Mouse (Mus musculus) liver, adult 10 weeks (tissue): Measurements from ENCODE around the gene Scgb2b11. TPM values are rescaled to one million over a fixed set of nuclear protein-coding genes. Genes with fewer than 3 reads are reported as not detected.

Experiments
- polyA plus RNA-seq: library from polyadenylated mRNA; stranded (reverse); fragments of 350-450 nt; fragmentation: Illumina TruSeq; extraction: RNeasy Lipid Tissue Mini Kit (QIAGEN cat#74804); gene quantifications from one replicate; pipeline ENCODE4 v1.2.3, GENCODE M21; 2014; ENCODE audit warnings: low read depth, low replicate concordance

Gene Scgb2b11
- polyA plus RNA-seq: not detected

GRCm38 (mm10) chr7:32211045-32211444 is at the start of gene Scgb2b11:
Gene Scgb2b11, minus strand, starts transcription at chr7:32211145.

GRCm38 (mm10) chr7:32222540-32222939 is 11.6 kb upstream of the Scgb2b11 start, which contains the start of gene Scgb1b11:
Gene Scgb1b11, plus strand, starts transcription at chr7:32222840.

Other genes with a start within 250 kb of the Scgb2b11 start
- gene Scgb1b10, start 110.3 kb downstream of the Scgb2b11 start, polyA plus RNA-seq: not detected
- gene Scgb1b11, start 11.7 kb upstream of the Scgb2b11 start, polyA plus RNA-seq: not detected
- gene Scgb2b12, start 116.1 kb upstream of the Scgb2b11 start, polyA plus RNA-seq: not detected
- gene Scgb1b12, start 123.0 kb upstream of the Scgb2b11 start, polyA plus RNA-seq: not detected
- gene Scgb1b29, start 230.4 kb upstream of the Scgb2b11 start, polyA plus RNA-seq: not detected